Mouse (Mus musculus): ENCODE results near the gene Tnfrsf1b. TPM values are rescaled to one million over a fixed set of nuclear protein-coding genes. Genes with fewer than 3 reads are reported as not detected.

Gene Tnfrsf1b
- 10 to 100 TPM; 19.2 to 19.3 TPM for total RNA-seq (2023)

GRCm38 (mm10) chr4:145246173-145247011 lies at the start of gene Tnfrsf1b:
Tnfrsf1b (minus strand) TSS chr4:145246870.

GRCm38 (mm10) chr4:145194559-145195162 lies 52.0 kb downstream of the Tnfrsf1b start, which contains the start of gene Vps13d:
Vps13d (minus strand) TSS chr4:145195005.

Other genes with a start within 250 kb of the Tnfrsf1b start
- 10 to 100 TPM; 70.5 to 70.8 TPM for gene Vps13d, start 51.9 kb downstream of the Tnfrsf1b start, total RNA-seq (2023)
- gene Tnfrsf8, start 68.3 kb upstream of the Tnfrsf1b start, total RNA-seq (2023): under 1 TPM in 1 of 2 experiments, not detected in 1; 0.36 TPM

Data from B cell, adult 67 days (primary cell).